Mouse (Mus musculus) liver, embryonic 11.5 days (tissue): ENCODE data around the gene Ap1m2. TPM values are rescaled to one million over a fixed set of nuclear protein-coding genes. Genes with fewer than 3 reads are reported as not detected.

Experiments
- ATAC-seq: fragments of 200-750 bp; cut with Nextera tagmentation; replicated peaks from 2 replicates; pipeline ENCODE4 v1.8.0; 2017; ENCODE audit warnings: moderate number of reproducible peaks, mild to moderate bottlenecking, moderate TSS enrichment, moderate library complexity; ENCODE audit not compliant: low FRiP score
- DNase-seq: peaks from one replicate; pipeline ENCODE4 v3.0.0-alpha.2; 2017; ENCODE audit warnings: low spot score
- H3K27ac ChIP-seq: fragments of 300-500 bp; sonication (generic); 2 replicates; pipeline ENCODE4 v1.5.1; 2014; ENCODE audit warnings: mild to moderate bottlenecking, low read depth, low read length, control low read depth
- H3K27me3 ChIP-seq: fragments of 300-500 bp; sonication (generic); replicated peaks from 2 replicates; pipeline ENCODE4 v1.6.1; 2014; ENCODE audit warnings: low read length, mixed read lengths; ENCODE audit not compliant: control insufficient read depth, insufficient read depth
- H3K36me3 ChIP-seq: fragments of 300-500 bp; sonication (generic); 2 replicates; pipeline ENCODE4 v1.6.1; 2014; ENCODE audit warnings: mild to moderate bottlenecking, low read length, moderate library complexity, mixed read lengths; ENCODE audit not compliant: control insufficient read depth, insufficient read depth
- H3K4me1 ChIP-seq: fragments of 300-500 bp; sonication (generic); replicated peaks from 2 replicates; pipeline ENCODE4 v1.6.1; 2014; ENCODE audit warnings: low read length, mixed read lengths; ENCODE audit not compliant: control insufficient read depth, insufficient read depth
- H3K4me2 ChIP-seq: fragments of 300-500 bp; sonication (generic); 2 replicates; pipeline ENCODE4 v1.6.1; 2014; ENCODE audit warnings: mild to moderate bottlenecking, control low read depth, moderate library complexity
- H3K4me3 ChIP-seq: fragments of 300-500 bp; sonication (generic); 2 replicates; pipeline ENCODE4 v1.5.1; 2014; ENCODE audit warnings: low read depth, low read length, control low read depth
- H3K9ac ChIP-seq: fragments of 300-500 bp; sonication (generic); 2 replicates; pipeline ENCODE4 v1.6.1; 2014; ENCODE audit warnings: low read depth, low read length, control low read depth
- H3K9me3 ChIP-seq: fragments of 300-500 bp; sonication (generic); 2 replicates; pipeline ENCODE4 v1.6.1; 2016; ENCODE audit warnings: low read length, inconsistent platforms, mixed read lengths; ENCODE audit not compliant: control insufficient read depth
- WGBS: fragments of 180-500 bp; shearing (Covaris S2); extraction: QIAGEN DNeasy Blood & Tissue Kit; methylation state at CpG from one replicate; pipeline ENCODE4 v1.1.7; 2014; 5-methylcytosine and 5-hydroxymethylcytosine counted together
- polyA plus RNA-seq: library from polyadenylated mRNA; unstranded; fragments of >200 nt; fragmentation: Nextera tagmentation; extraction: Ambion mirVana; gene quantifications from 2 replicates; pipeline ENCODE4 v1.2.1, GENCODE M21; 2014

The Ap1m2 gene
- 1.2 and 1.6 TPM in 2 replicates for polyA plus RNA-seq

GRCm38 (mm10) chr9:21312134-21312533 lies at the start of gene Ap1m2:
TSS of gene Ap1m2 (minus strand) at chr9:21312337.
- Histone ChIP-seq H3K9me3 (no peaks in the 10 kb centered on the region), H3K27ac (no peak within 1 kb of the TSS), H3K27me3 (peaks cover 15% of the 10 kb centered on the region), H3K4me3 (peak within 1 kb of the TSS; percentile 18; the same call in 1 of the 2 replicates), H3K4me2 (0 out of 2 replicates have a peak within 1 kb of the TSS, but pooled peaks have one; percentile 11), H3K4me1 (peaks cover 16% of the 10 kb centered on the region), H3K9ac (no peak within 1 kb of the TSS), H3K36me3 (no peaks in the 10 kb centered on the region)
- ATAC-seq, result no peak
- DNase-seq, result no peak
- 21% methylated on average over 35 of the region's 35 CpGs for WGBS

GRCm38 (mm10) chr9:21356981-21357718 lies 45.0 kb upstream of the Ap1m2 start:
- 0% methylated on average over 1 of the region's 1 CpGs for WGBS
- peaks cover under 1% of the 10 kb centered on the region for H3K36me3 ChIP-seq
- no peaks in the 10 kb centered on the region for H3K9me3 ChIP-seq
- H3K27ac ChIP-seq, result no peak overlapping the region
- peaks cover 2% of the 10 kb centered on the region; the same call in 1 of the 2 replicates for H3K27me3 ChIP-seq
- H3K4me1 ChIP-seq, result peaks cover 14% of the 10 kb centered on the region
- no peak overlapping the region for H3K4me3 ChIP-seq
- ATAC-seq (peak; percentile 39; the same call in 1 of the 2 replicates), DNase-seq (no peak)
- no peak overlapping the region for H3K9ac ChIP-seq
- H3K4me2 ChIP-seq, result no peak overlapping the region

- no peak overlapping the region for H3K4me3 ChIP-seq
- no peak overlapping the region for H3K27ac ChIP-seq
- DNase-seq (no peak), ATAC-seq (no peak)
- peaks cover 17% of the 10 kb centered on the region for H3K4me1 ChIP-seq
- H3K9me3 ChIP-seq, result no peaks in the 10 kb centered on the region
- no peak overlapping the region for H3K9ac ChIP-seq
- H3K36me3 ChIP-seq, result peaks cover 14% of the 10 kb centered on the region
- H3K27me3 ChIP-seq, result no peaks in the 10 kb centered on the region
- 88% methylated on average over 6 of the region's 6 CpGs for whole genome bisulfite sequencing
- H3K4me2 ChIP-seq, result no peak overlapping the region
Observed at GRCm38 (mm10) chr9:21354796-21355195, 42.7 kb upstream of the Ap1m2 start.

GRCm38 (mm10) chr9:21353373-21353686 lies 41.2 kb upstream of the Ap1m2 start:
- 54% methylated on average over 2 of the region's 2 CpGs for WGBS
- Histone ChIP-seq H3K9me3 (no peaks in the 10 kb centered on the region), H3K36me3 (peaks cover 14% of the 10 kb centered on the region), H3K4me2 (peak overlapping the region; percentile 51; the same call in 1 of the 2 replicates), H3K4me3 (no peak overlapping the region), H3K27me3 (no peaks in the 10 kb centered on the region), H3K4me1 (peaks cover 17% of the 10 kb centered on the region), H3K9ac (peak overlapping the region; percentile 53), H3K27ac (peak overlapping the region; percentile 79)
- ATAC-seq (no peak), DNase-seq (no peak)

- Histone ChIP-seq H3K9ac (peak overlapping the region; percentile 53), H3K27me3 (no peaks in the 10 kb centered on the region), H3K4me2 (peak overlapping the region; percentile 51), H3K36me3 (peaks cover 18% of the 10 kb centered on the region), H3K4me1 (peaks cover 17% of the 10 kb centered on the region), H3K9me3 (no peaks in the 10 kb centered on the region), H3K27ac (peak overlapping the region; percentile 79), H3K4me3 (no peak overlapping the region; the same call in 1 of the 2 replicates)
- DNase-seq (peak; percentile 55), ATAC-seq (peak; percentile 72)
- WGBS, result 14% methylated on average over 20 of the region's 20 CpGs
Observed at GRCm38 (mm10) chr9:21352463-21353372, 40.6 kb upstream of the Ap1m2 start.

- ATAC-seq, result no peak
- Histone ChIP-seq H3K9me3 (no peaks in the 10 kb centered on the region), H3K4me3 (peak overlapping the region; percentile 11; the same call in 1 of the 2 replicates), H3K9ac (peak overlapping the region; percentile 53; the same call in 1 of the 2 replicates), H3K27ac (peak overlapping the region; percentile 79), H3K27me3 (no peaks in the 10 kb centered on the region), H3K4me2 (peak overlapping the region; percentile 51), H3K36me3 (peaks cover 19% of the 10 kb centered on the region), H3K4me1 (peaks cover 17% of the 10 kb centered on the region)
- no peak for DNase-seq
- WGBS, result 85% methylated on average over 4 of the region's 4 CpGs
Observed at GRCm38 (mm10) chr9:21351702-21352377, 39.7 kb upstream of the Ap1m2 start.

GRCm38 (mm10) chr9:21351178-21351577 lies 39.0 kb upstream of the Ap1m2 start:
- Histone ChIP-seq H3K9ac (no peak overlapping the region), H3K4me2 (no peak overlapping the region), H3K9me3 (no peaks in the 10 kb centered on the region), H3K27ac (no peak overlapping the region), H3K4me1 (peaks cover 17% of the 10 kb centered on the region), H3K36me3 (peaks cover 22% of the 10 kb centered on the region), H3K27me3 (no peaks in the 10 kb centered on the region), H3K4me3 (no peak overlapping the region)
- DNase-seq (no peak), ATAC-seq (no peak)
- 74% methylated on average over 7 of the region's 7 CpGs for WGBS

- H3K36me3 ChIP-seq, result peaks cover 26% of the 10 kb centered on the region
Observed at GRCm38 (mm10) chr9:21348152-21348551, 36.0 kb upstream of the Ap1m2 start.

More at GRCm38 (mm10) chr9:21348152-21348551, 36.0 kb upstream of the Ap1m2 start:
- Histone ChIP-seq H3K27ac (0 out of 2 replicates have a peak overlapping the region, but pooled peaks have one; percentile 5), H3K4me1 (peaks cover 13% of the 10 kb centered on the region), H3K9me3 (no peaks in the 10 kb centered on the region), H3K9ac (no peak overlapping the region), H3K4me2 (no peak overlapping the region), H3K27me3 (no peaks in the 10 kb centered on the region), H3K4me3 (no peak overlapping the region)
- DNase-seq (no peak), ATAC-seq (no peak)
- 77% methylated on average over 3 of the region's 3 CpGs for WGBS
